Mouse (Mus musculus) heart, postnatal 4 days (tissue): ENCODE measurements around the gene Fbxw11. TPM values are rescaled to one million over a fixed set of nuclear protein-coding genes. Genes with fewer than 3 reads are reported as not detected.
"Not testable (repeated sequence)": the region's sequence is repeated elsewhere in the genome, so short reads cannot be mapped to it uniquely, and the experiment has no call there.

Source experiments
- DNase-seq: peaks from one replicate; pipeline ENCODE4 v3.0.0; 2021
- total RNA-seq, 2 experiments: library from RNA; stranded (reverse); gene quantifications; 2 replicates each; pipeline ENCODE4 v1.2.3; 2021

Fbxw11 gene
- total RNA-seq, 2 experiments from 2014 or later: 77.1 to 77.3 TPM

GRCm38 (mm10) chr11:32709563-32709962, 67.0 kb downstream of the Fbxw11 start:
- DNase-seq: peak; percentile 72

DNA sequence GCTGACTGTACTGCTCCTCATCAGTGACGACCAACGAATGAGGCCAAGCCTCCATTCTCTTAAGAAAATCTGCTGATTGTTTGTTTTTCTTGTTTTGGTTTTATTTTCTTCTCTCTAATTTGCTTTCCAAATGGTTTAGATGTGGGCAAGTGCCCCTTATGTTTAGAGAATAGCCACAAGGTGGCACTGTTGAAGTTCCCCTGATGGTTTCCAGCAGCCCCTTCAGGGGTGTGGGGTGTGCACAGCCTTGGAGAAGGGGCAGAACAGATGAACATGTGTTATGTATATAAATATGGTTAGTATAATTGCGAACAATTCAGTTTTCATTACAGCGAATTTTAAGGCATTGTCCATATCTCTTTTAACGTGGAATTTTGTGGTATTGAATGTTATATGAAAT, 71.7 kb downstream of the Fbxw11 start:
- peak; percentile 39 for DNase-seq

- DNase-seq: no peak
Observed at GRCm38 (mm10) chr11:32714896-32715295, 72.4 kb downstream of the Fbxw11 start.

- no peak for DNase-seq
Observed at GRCm38 (mm10) chr11:32715495-32715894, 73.0 kb downstream of the Fbxw11 start.

DNA sequence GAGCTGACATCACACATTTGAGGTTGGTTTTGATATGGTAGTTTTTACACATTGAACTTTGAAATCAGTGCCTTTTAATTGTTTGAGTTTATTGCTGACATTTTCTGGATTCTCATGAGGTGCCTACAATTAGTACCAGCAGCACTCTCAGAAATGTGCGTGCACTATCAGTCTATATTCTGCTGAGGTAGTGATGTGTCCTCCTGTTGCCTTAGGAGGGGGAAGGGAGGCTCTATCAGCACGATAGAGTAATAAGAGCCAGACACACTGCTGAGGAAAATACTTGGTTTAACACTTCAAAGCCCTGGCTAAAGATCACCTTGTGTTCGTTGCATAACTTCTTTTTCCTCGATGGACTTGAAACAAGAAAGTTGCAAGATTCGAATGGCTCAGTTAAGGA, 73.4 kb downstream of the Fbxw11 start:
- no peak for DNase-seq

DNA sequence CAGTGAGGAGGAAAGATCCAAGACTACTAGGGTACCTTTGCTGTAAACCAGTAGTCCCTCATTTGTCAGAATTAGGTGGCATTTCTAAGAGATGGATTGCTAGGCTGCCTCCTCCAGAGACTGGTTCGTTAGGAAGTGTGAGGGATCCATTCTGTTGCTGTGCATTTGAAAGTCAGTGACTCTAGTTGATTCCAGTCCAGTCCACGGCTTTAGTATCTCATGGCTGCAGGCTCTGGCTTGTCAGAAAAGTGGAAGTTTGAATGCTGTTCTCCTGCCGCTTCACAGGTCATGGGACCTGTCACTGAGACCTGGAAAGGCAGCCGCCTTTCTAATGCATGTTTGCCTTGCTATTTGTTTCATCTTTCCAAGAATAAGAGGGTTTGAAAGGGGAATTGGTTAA, 74.4 kb downstream of the Fbxw11 start:
- DNase-seq: no peak

DNA sequence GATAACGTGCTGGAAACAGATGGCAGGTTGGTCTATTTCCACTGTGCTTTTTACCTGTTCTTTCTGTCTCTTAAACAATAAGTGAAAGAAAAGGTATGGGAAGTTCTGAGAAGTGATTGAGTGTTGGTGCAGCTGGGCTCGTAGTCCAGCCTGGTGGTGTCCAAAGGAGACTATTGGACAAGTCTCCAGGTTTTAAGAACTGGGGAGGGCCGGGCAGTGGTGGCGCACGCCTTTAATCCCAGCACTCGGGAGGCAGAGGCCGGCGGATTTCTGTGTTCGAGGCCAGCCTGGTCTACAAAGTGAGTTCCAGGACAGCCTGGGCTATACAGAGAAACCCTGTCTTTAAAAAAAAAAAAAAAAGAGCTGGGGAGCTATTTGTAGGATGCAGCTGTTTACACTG, 75.2 kb downstream of the Fbxw11 start:
- not testable (repeated sequence) for DNase-seq

DNA sequence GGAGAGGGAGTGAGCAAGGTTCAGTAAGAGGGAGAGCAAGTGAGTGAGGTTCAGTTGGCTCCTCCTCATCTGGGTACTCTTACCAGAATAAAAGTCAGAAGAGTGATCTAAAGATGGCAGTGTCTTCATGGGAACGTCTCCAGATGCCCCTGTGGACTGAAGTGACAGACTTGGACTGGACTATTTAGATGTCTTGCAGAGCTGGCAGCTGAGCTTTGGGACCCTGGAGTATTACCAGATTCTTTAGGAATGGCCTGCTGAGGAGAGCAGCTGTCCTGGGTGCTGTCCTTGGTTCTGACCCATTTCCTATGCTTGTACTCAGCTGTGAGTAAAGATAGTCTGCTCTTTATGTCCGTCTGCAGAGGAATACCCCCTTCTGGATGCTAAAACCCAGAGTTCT, 75.8 kb downstream of the Fbxw11 start:
- DNase-seq: peak; percentile 53

GRCm38 (mm10) chr11:32718979-32719378, 76.5 kb downstream of the Fbxw11 start:
- no peak for DNase-seq

DNA sequence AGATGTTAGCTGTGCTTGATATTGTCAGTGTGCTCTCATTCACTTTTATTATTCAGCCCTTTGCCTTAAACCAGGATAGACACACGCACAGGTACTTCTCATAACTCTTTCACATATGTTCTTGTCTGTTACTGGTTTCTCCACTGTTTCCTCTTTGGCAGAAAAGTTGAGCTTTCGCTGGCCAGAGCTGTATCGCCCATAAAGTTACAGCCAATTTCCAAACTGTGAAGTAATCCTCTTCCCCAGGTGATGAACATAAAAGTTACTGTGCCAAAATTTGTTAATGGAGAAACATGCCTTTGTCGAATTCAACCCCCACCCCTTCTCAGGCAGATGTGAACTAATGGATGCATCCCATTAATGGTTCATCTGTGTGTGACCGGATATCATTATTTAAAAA, 80.1 kb downstream of the Fbxw11 start:
- no peak for DNase-seq

DNA sequence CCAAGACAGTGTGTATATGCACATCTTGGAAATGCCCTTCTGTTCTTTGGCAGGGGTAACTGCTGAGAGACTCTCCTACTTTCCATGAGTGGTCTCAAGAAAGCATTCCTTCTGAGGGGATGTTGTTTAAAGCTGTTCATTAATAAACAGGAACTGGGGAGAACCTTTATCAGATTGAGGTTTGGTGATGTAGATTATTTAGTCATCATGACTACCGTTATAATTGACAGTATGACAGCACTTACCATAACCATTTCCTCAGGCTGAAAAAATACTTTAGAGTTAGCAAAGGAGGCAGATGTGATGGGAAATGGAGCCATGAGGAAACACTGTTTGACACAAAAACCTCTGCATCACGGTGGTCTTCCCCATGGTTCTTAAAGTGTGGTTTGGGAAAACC, 80.8 kb downstream of the Fbxw11 start:
- DNase-seq: no peak

DNA sequence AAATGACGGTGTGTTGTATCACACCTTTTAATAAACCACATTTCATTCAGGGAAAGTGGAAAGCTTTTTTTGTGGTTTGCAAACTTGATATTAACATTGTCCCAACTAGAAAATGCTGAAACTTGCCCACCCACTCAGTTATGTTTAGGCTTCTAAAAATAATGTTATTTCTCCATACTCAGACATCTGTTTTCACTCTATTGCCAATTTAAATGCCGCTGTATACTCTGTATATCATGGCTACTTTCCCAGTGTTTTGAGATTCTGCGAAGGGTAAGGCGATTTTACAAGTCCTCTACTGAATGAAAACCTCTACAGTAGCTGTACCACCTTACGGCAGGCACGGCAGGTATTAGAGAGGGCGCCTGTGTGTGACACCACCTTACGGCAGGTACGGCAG, 82.6 kb downstream of the Fbxw11 start:
- DNase-seq: no peak

DNA sequence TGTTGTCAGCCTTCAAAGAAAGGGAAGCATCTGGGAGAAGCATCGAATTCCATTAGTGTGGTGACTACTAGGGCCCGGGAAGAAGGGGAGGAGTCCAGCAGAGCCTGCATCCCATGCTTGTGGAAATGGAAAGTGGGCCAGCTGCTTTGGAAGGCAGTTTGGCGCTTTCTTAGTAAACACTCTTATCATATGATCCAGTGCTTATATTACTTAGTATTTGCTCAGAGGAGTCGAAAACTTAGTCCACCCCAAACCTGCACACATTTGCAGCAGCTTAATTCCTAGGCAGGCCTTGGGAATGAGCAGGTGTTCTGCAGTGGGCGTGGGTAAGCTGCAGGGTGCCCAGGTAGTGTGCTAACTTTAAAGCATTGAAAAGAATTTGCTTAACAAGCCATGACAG, 89.9 kb downstream of the Fbxw11 start:
- no peak for DNase-seq

GRCm38 (mm10) chr11:32733195-32733594, 90.7 kb downstream of the Fbxw11 start:
- no peak for DNase-seq

DNA sequence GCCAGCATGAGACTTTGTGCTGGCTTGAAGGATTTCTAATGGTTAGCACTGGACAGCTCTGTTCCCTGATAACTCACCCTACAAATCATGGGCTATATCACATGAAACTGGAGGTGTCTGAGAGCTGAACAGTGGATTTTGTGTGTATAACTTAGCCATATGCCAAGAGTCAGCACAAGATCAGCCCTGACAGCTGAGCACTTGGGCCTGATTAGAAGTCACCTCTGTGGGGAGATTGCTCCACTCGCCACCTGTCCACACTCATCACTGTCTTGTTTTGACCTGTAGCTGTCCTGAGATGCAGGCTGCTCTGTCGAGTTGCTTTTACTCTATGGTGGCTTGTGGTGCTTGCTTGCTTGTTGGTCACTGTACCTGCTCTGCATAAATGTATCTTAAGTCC, 93.8 kb downstream of the Fbxw11 start:
- no peak for DNase-seq

GRCm38 (mm10) chr11:32737729-32738128, 95.2 kb downstream of the Fbxw11 start:
- no peak for DNase-seq

DNA sequence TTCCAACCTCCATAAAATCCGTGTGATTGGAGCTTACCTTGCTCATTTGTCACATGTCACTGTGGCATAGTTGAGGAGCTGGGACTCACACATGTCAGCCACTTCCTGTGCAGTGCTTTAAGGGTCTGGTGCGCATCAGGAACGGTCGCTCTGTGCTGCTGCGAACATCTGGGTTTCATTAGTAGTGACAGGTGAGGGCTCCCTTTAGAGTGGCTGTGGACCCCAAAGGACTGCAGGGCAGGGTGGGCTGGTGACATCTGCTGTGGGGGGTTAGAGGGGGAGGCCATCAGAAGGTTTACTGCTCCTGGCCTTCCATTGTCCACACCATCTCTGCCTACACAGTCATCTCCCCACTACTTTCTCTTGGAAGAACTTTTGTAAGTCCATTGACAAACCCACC, 101.4 kb downstream of the Fbxw11 start:
- no peak for DNase-seq

GRCm38 (mm10) chr11:32744463-32744862, 101.9 kb downstream of the Fbxw11 start:
- DNase-seq: no peak

GRCm38 (mm10) chr11:32745466-32745865, 102.9 kb downstream of the Fbxw11 start:
- DNase-seq: no peak

DNA sequence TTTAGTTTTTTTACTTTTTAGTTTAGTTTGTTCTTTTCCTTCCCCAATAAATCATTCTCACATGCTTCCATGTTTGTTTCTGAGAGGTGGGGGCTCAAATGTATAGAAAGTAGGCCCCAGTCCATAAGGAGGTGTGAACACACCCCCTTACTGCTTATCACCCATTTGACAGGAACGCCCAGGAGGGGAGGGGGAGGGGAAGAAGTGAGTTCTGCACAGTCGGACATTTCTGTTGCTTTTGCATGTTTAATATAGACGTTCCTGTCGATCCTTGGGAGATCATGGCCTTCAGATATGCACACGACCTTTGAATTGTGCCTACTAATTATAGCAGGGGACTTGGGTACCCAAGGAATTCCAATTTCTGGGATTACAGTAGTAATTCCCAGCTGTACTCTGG, 103.5 kb downstream of the Fbxw11 start:
- no peak for DNase-seq

- no peak for DNase-seq
Observed at GRCm38 (mm10) chr11:32746475-32746874, 104.0 kb downstream of the Fbxw11 start.

DNA sequence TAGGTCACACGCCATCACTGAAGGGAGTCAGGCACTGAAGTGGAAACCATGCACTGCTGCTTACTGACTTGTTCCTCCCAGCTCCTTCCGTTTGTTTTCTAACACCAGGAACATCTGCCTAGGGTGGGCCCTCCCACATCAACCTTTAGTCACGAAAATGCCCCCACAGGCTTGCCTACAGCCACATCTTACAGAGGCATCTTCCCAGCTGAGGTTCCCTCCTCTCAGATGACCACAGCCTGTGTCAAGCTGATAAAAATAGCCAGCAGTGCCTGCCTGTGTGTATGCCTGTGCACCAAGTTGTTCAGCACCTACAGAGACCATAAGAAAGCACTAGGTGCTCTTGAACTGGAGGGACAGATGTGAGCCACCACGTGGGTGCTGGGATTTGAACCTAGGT, 106.3 kb downstream of the Fbxw11 start:
- DNase-seq: no peak

- no peak for DNase-seq
Observed at GRCm38 (mm10) chr11:32751863-32752594, 109.5 kb downstream of the Fbxw11 start.

DNA sequence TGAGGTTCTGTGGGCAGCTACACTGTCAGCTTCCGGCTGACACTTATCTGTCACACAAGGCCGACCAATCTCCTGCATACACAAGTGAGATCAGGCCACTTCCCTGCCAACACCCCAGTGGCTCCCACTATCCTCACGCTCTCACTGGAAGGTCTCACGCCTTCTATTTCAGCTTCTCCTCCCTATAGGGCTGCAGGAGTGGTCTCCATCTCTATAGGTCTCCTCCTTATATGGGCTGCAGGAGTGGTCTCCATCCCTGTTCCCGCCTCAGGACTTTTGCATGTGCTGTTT, 110.0 kb downstream of the Fbxw11 start:
- DNase-seq: no peak

DNA sequence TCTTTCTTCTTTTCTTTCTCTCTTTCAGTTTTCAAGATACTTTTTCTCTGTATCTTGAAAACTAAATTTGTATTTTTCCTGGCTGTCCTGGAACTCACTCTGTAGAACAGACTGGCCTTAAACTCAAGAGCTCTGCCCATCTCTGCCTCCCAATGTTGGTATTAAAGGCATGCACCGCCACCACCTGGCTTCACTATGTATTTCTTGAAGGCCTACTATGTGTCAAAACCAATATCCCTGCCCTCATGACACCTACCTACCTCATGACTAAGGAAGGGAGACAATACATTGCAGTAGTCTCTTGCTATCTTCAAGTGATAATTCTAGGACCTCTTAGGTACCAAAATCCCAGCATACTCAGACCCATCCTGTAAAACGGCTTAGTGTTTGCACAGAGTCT, 110.8 kb downstream of the Fbxw11 start:
- DNase-seq: no peak
